Mouse (Mus musculus) liver, embryonic 14.5 days (tissue): ENCODE data around the gene Pdcl2.

Experiments used
- CTCF ChIP-seq: IDR thresholded peaks from 2 replicates; pipeline ENCODE4 v1.5.1; 2016; ENCODE audit warnings: antibody characterized with exemption, low read depth, control low read depth
- EP300 ChIP-seq: IDR thresholded peaks from 2 replicates; pipeline ENCODE4 v1.6.1; 2016; ENCODE audit warnings: antibody characterized with exemption, low read depth

- TF ChIP-seq EP300 (no peak), CTCF (no peak)
Measured at GRCm38 (mm10) chr5:76351953-76352611, 21.1 kb upstream of the Pdcl2 start.
